Mouse (Mus musculus) forebrain, embryonic 14.5 days (tissue): ENCODE data around the gene Apol9b. TPM values are rescaled to one million over a fixed set of nuclear protein-coding genes. Genes with fewer than 3 reads are reported as not detected.
"Not testable (repeated sequence)": the region's sequence is repeated elsewhere in the genome, so short reads cannot be mapped to it uniquely, and the experiment has no call there.

Experiments used
- ATAC-seq: fragments of 200-750 bp; cut with Nextera tagmentation; 2 replicates; pipeline ENCODE4 v1.8.0; 2017; ENCODE audit warnings: mild to moderate bottlenecking, moderate library complexity
- DNase-seq: peaks from one replicate; pipeline ENCODE4 v3.0.0-alpha.2; 2015; ENCODE audit warnings: low spot score
- H3K27ac ChIP-seq: fragments of 300-500 bp; sonication (generic); 2 replicates; pipeline ENCODE4 v1.5.1; 2014; ENCODE audit warnings: low read depth, mild to moderate bottlenecking, control low read depth, low read length, moderate library complexity
- H3K27me3 ChIP-seq: fragments of 300-500 bp; sonication (generic); replicated peaks from 2 replicates; pipeline ENCODE4 v1.6.1; 2014; ENCODE audit warnings: low read length, control low read depth, mixed read lengths; ENCODE audit not compliant: control insufficient read depth, insufficient read depth
- H3K36me3 ChIP-seq: fragments of 300-500 bp; sonication (generic); 2 replicates; pipeline ENCODE4 v1.6.1; 2014; ENCODE audit warnings: low read length, control low read depth; ENCODE audit not compliant: control insufficient read depth, insufficient read depth
- H3K4me1 ChIP-seq: fragments of 300-500 bp; sonication (generic); 2 replicates; pipeline ENCODE4 v1.6.1; 2014; ENCODE audit warnings: antibody characterized with exemption, low read length, control low read depth; ENCODE audit not compliant: control insufficient read depth, insufficient read depth
- H3K4me2 ChIP-seq: fragments of 300-500 bp; sonication (generic); 2 replicates; pipeline ENCODE4 v1.6.1; 2014; ENCODE audit warnings: mild to moderate bottlenecking, control low read depth, low read length
- H3K4me3 ChIP-seq: fragments of 300-500 bp; sonication (generic); 2 replicates; pipeline ENCODE4 v1.5.1; 2014; ENCODE audit warnings: low read depth, low read length, control low read depth
- H3K9ac ChIP-seq: fragments of 300-500 bp; sonication (generic); 2 replicates; pipeline ENCODE4 v1.6.1; 2014; ENCODE audit warnings: mild to moderate bottlenecking, low read length, control low read depth, moderate library complexity
- H3K9me3 ChIP-seq: fragments of 300-500 bp; sonication (generic); replicated peaks from 2 replicates; pipeline ENCODE4 v1.6.1; 2016; ENCODE audit warnings: low read length, control low read depth, mixed read lengths; ENCODE audit not compliant: control insufficient read depth
- WGBS: fragments of 180-500 bp; shearing (Covaris S2); extraction: QIAGEN DNeasy Blood & Tissue Kit; methylation state at CpG from one replicate; pipeline ENCODE4 v1.1.7; 2014; 5-methylcytosine and 5-hydroxymethylcytosine counted together
- polyA plus RNA-seq: library from polyadenylated mRNA; unstranded; fragments of >200 nt; fragmentation: Nextera tagmentation; extraction: Ambion mirVana; gene quantifications from 2 replicates; pipeline ENCODE4 v1.2.1, GENCODE M21; 2014

Gene Apol9b
- not detected in 2 replicates for polyA plus RNA-seq

- 83% methylated on average over 1 of the region's 4 CpGs for WGBS
- ATAC-seq, H3K36me3 ChIP-seq, DNase-seq, H3K9ac ChIP-seq, H3K27ac ChIP-seq, H3K27me3 ChIP-seq, H3K4me3 ChIP-seq, H3K4me1 ChIP-seq, H3K9me3 ChIP-seq, H3K4me2 ChIP-seq: not testable (repeated sequence)
Observed at GRCm38 (mm10) chr15:77728739-77729138, at the start of gene Apol9b. TSS of gene Apol9b (plus strand) at chr15:77729039.

GRCm38 (mm10) chr15:77683944-77684343, 44.9 kb upstream of the Apol9b start:
- not testable (repeated sequence) for H3K36me3 ChIP-seq, H3K27me3 ChIP-seq, H3K9ac ChIP-seq, H3K4me1 ChIP-seq, H3K27ac ChIP-seq, H3K4me2 ChIP-seq, H3K4me3 ChIP-seq, ATAC-seq, H3K9me3 ChIP-seq
- peak; percentile 55 for DNase-seq
- WGBS: 16% methylated on average over 8 of the region's 11 CpGs

DNA sequence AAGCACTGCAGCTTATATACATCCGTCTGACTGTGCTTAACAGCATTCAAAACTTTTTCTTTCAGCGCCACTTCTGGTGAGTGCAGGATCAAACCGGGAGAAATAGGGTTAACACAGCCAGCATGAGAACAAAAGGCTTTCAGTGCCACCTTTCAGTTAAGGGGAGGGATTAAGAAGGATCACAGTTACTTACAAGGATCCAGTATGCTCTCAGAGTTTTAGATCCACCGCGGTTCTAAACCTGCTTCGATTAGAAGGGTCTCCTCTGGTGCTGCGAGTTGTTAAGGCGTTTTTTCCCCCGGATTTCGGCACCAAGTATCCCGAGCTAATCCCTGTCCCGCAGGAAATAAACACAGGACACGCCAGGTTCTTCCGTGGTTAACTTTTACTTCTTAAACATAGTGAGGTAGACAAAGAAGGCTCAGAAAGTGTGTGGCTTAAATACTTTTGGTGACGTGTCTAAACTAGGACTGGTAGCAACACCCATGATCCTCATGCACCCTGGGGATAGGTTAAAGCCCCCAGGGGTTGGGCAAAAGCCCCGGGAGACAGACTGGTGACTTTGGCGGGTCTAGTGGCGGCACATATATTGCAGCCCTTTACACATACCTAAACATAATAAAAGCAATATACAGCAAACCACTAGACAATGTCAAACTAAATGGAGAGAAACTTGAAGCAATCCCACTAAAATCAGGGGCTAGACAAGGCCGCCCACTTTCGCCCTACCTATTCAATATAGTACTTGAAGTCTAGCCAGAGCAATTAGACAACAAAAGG, 37.1 kb upstream of the Apol9b start:
- H3K27ac ChIP-seq, ATAC-seq, H3K4me1 ChIP-seq, H3K36me3 ChIP-seq, H3K27me3 ChIP-seq, H3K9me3 ChIP-seq: not testable (repeated sequence)
- H3K4me2 ChIP-seq: peak overlapping the region; percentile 44
- peak overlapping the region; percentile 16 for H3K4me3 ChIP-seq
- peak; percentile 28 for DNase-seq
- peak overlapping the region; percentile 46; the same call in 1 of the 2 replicates for H3K9ac ChIP-seq
- WGBS: 7% methylated on average over 19 of the region's 20 CpGs

DNA sequence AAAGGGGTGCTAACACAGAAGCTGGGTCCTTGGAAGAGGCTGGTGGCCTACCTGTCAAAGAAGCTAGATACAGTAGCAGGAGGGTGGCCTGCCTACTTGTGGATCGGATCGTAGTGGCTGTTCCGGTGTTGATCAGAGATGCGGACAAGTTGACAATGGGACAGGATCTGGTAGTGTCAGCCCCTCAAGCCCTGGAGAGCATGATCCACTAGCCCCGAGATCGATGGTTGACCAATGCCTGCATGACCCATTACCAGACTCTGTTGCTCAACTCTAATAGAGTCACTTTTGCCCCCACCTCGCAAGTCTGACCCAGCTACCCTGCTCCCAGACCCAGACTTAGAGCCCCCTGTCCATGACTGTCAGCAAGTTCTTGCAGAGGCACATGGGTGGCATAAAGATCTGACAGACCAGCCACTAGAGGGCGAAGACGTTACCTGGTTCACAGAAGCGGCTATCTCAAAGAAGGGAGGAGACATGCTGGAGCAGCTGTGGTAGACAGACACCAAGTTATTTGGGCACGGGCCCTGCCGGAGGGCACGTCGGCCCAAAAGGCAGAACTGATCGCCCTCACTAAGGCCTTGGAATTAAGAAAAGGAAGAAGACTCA, 34.0 kb upstream of the Apol9b start:
- not testable (repeated sequence) for H3K4me3 ChIP-seq
- peak; percentile 6 for DNase-seq
- 43% methylated on average over 11 of the region's 15 CpGs for WGBS

GRCm38 (mm10) chr15:77698656-77699055, 30.2 kb upstream of the Apol9b start, which contains the start of gene Apol7e:
TSS of gene Apol7e (plus strand) at chr15:77698857.
- not testable (repeated sequence) for ATAC-seq, H3K27me3 ChIP-seq, DNase-seq, H3K4me1 ChIP-seq, H3K4me3 ChIP-seq, H3K27ac ChIP-seq, H3K4me2 ChIP-seq, H3K9me3 ChIP-seq, H3K9ac ChIP-seq, H3K36me3 ChIP-seq
- WGBS: 85% methylated on average over 4 of the region's 4 CpGs

More for the DNA sequence above, 34.0 kb upstream of the Apol9b start:
- H3K27ac ChIP-seq, H3K36me3 ChIP-seq, H3K9ac ChIP-seq, H3K9me3 ChIP-seq, H3K4me2 ChIP-seq, H3K4me1 ChIP-seq, ATAC-seq, H3K27me3 ChIP-seq: not testable (repeated sequence)

DNA sequence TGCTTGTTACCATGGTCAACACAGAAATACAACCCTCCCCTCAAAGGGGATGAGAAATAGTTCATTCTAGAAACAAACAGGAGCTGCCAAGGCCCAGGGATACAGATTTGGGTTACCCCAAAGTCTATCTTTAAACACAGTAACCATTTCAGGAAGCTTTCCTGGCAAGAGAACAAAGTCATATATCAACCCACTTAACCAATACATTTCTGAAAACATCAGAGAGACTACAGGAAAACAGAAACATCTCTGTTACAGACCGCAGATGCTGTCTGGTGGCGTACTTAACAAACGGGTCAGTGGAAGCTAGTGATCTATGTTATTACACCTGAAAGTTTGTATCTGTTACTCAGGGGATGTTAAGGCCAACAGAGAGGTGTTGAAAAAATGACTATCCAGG, 23.5 kb upstream of the Apol9b start:
- not testable (repeated sequence) for H3K36me3 ChIP-seq, H3K9me3 ChIP-seq, H3K9ac ChIP-seq, H3K4me1 ChIP-seq, H3K27ac ChIP-seq, H3K4me2 ChIP-seq, H3K4me3 ChIP-seq, H3K27me3 ChIP-seq, DNase-seq, ATAC-seq
- 94% methylated on average over 3 of the region's 3 CpGs for WGBS

- not testable (repeated sequence) for H3K9ac ChIP-seq, ATAC-seq, H3K4me2 ChIP-seq, H3K27ac ChIP-seq, H3K4me1 ChIP-seq, H3K9me3 ChIP-seq, H3K27me3 ChIP-seq, DNase-seq, H3K36me3 ChIP-seq, H3K4me3 ChIP-seq
- no CpG with 5 or more reads among the region's 1 CpGs for WGBS
Observed at GRCm38 (mm10) chr15:77708936-77709335, 19.9 kb upstream of the Apol9b start.

DNA sequence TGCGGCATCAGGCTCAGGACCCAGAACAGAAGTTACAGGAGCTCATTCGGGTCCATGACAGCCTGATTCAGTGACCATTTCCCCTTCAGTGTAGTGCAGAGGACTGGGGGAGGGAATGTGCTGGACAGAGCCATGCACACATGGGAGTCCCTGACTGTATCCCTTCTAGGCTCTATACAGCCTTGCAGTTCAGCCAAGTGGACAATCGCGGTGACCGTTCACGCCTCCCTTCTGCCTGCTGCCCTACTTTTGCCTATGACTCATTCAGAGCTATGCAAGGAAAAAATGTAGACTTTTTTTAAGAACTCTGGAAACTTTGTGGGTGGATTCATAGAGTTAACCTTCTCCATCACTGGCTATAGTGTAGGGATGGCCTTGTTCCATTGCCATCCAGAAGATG, 10.6 kb upstream of the Apol9b start:
- not testable (repeated sequence) for H3K4me1 ChIP-seq, DNase-seq, H3K9ac ChIP-seq, ATAC-seq, H3K27me3 ChIP-seq, H3K4me2 ChIP-seq, H3K4me3 ChIP-seq, H3K9me3 ChIP-seq, H3K36me3 ChIP-seq, H3K27ac ChIP-seq
- 86% methylated on average over 2 of the region's 6 CpGs for WGBS

GRCm38 (mm10) chr15:77721509-77721908, 7.3 kb upstream of the Apol9b start:
- not testable (repeated sequence) for DNase-seq, H3K27ac ChIP-seq, ATAC-seq, H3K36me3 ChIP-seq, H3K4me1 ChIP-seq, H3K9me3 ChIP-seq, H3K9ac ChIP-seq, H3K4me3 ChIP-seq, H3K4me2 ChIP-seq, H3K27me3 ChIP-seq
- WGBS: no CpG with 5 or more reads among the region's 3 CpGs
